Mouse (Mus musculus) MEL (cell line): ENCODE data around the gene Ap1ar. TPM values are rescaled to one million over a fixed set of nuclear protein-coding genes. Genes with fewer than 3 reads are reported as not detected.
A peak's percentile ranks its signal among the peaks of the same experiment; 100 is the strongest.

Source experiments
- DNase-seq: peaks from one replicate; pipeline ENCODE4 v3.0.0; 2011; ENCODE audit warnings: low read depth, low spot score
- H3K27ac ChIP-seq: 2 replicates; pipeline ENCODE4 v1.5.1; 2012; ENCODE audit warnings: low read depth, mild to moderate bottlenecking, control low read depth, low read length, moderate library complexity; ENCODE audit not compliant: control insufficient read depth
- H3K27me3 ChIP-seq, 2 experiments: fragments of 150-350 bp in 1 of 2; sonication (generic) in 1 of 2; 2 replicates each; pipeline ENCODE4 v1.6.1; 2012; ENCODE audit warnings: low read length in 2 of 2, mild to moderate bottlenecking in 2 of 2, improper control_type of control experiment in 1 of 2, moderate library complexity in 1 of 2; ENCODE audit not compliant: insufficient read depth in 2 of 2, control insufficient read depth in 1 of 2
- H3K36me3 ChIP-seq, 2 experiments: 2 replicates each; pipeline ENCODE4 v1.6.1; 2012 to 2014; ENCODE audit warnings: low read length in 2 of 2, improper control_type of control experiment in 1 of 2, inconsistent platforms in 1 of 2, mild to moderate bottlenecking in 1 of 2; ENCODE audit not compliant: insufficient read depth in 2 of 2, control insufficient read depth in 1 of 2
- H3K4me1 ChIP-seq, 2 experiments: fragments of 150-350 bp in 1 of 2; sonication (generic) in 1 of 2; 2 replicates each; pipeline ENCODE4 v1.6.1; 2012; ENCODE audit warnings: low read length in 2 of 2, improper control_type of control experiment in 1 of 2, mild to moderate bottlenecking in 1 of 2; ENCODE audit not compliant: insufficient read depth in 2 of 2, control insufficient read depth in 1 of 2
- H3K4me3 ChIP-seq, 2 experiments: fragments of 150-350 bp in 1 of 2; sonication (generic) in 1 of 2; 2 replicates each; pipeline ENCODE4 v1.5.1; 2012; ENCODE audit warnings: low read depth in 2 of 2, low read length in 2 of 2, mild to moderate bottlenecking in 2 of 2, moderate library complexity in 2 of 2, control low read depth in 1 of 2, improper control_type of control experiment in 1 of 2; ENCODE audit not compliant: control insufficient read depth in 1 of 2, insufficient read depth in 1 of 2
- H3K79me2 ChIP-seq: 2 replicates; pipeline ENCODE4 v1.6.1; 2012; ENCODE audit warnings: mild to moderate bottlenecking, low read length, moderate library complexity; ENCODE audit not compliant: control insufficient read depth, poor library complexity, insufficient read depth
- H3K9ac ChIP-seq: 2 replicates; pipeline ENCODE4 v1.6.1; 2012; ENCODE audit warnings: low read depth, mild to moderate bottlenecking, control low read depth, low read length, moderate library complexity; ENCODE audit not compliant: control insufficient read depth, poor library complexity, severe bottlenecking
- H3K9me3 ChIP-seq: fragments of 150-350 bp; sonication (generic); replicated peaks from 2 replicates; pipeline ENCODE4 v1.6.1; 2012; ENCODE audit warnings: mild to moderate bottlenecking, low read length, improper control_type of control experiment, moderate library complexity; ENCODE audit not compliant: insufficient read depth
- BHLHE40 ChIP-seq: IDR thresholded peaks from 2 replicates; pipeline ENCODE4 v1.6.1; 2012; ENCODE audit warnings: low read depth, mild to moderate bottlenecking, inconsistent platforms, low read length, improper control_type of control experiment, borderline replicate concordance
- CHD2 ChIP-seq: IDR thresholded peaks from 2 replicates; pipeline ENCODE4 v1.6.1; 2011; ENCODE audit warnings: low read length, improper control_type of control experiment
- E2F4 ChIP-seq: IDR thresholded peaks from 2 replicates; pipeline ENCODE4 v1.6.1; 2011; ENCODE audit warnings: low read depth, low read length, improper control_type of control experiment, borderline replicate concordance
- ELF1 ChIP-seq: IDR thresholded peaks from 2 replicates; pipeline ENCODE4 v1.6.1; 2014; ENCODE audit warnings: low read depth, mild to moderate bottlenecking, inconsistent platforms, low read length, improper control_type of control experiment, moderate library complexity
- EP300 ChIP-seq, 2 experiments: IDR thresholded peaks; 2 replicates each; pipeline ENCODE4 v1.6.1; 2011; ENCODE audit warnings: improper control_type of control experiment in 2 of 2, low read length in 2 of 2, low read depth in 1 of 2, mild to moderate bottlenecking in 1 of 2
- HCFC1 ChIP-seq: IDR thresholded peaks from 2 replicates; pipeline ENCODE4 v1.6.1; 2012; ENCODE audit warnings: low read depth, mild to moderate bottlenecking, inconsistent platforms, low read length, improper control_type of control experiment, moderate library complexity
- JUND ChIP-seq: IDR thresholded peaks from 2 replicates; pipeline ENCODE4 v1.6.1; 2011; ENCODE audit warnings: low read depth, mild to moderate bottlenecking, improper control_type of control experiment, low read length
- MAFK ChIP-seq: IDR thresholded peaks from 2 replicates; pipeline ENCODE4 v1.6.1; 2011; ENCODE audit warnings: low read depth, mild to moderate bottlenecking, low read length, improper control_type of control experiment, borderline replicate concordance
- MAX ChIP-seq: IDR thresholded peaks from 2 replicates; pipeline ENCODE4 v1.6.1; 2011; ENCODE audit warnings: low read length, improper control_type of control experiment
- MAZ ChIP-seq: IDR thresholded peaks from 2 replicates; pipeline ENCODE4 v1.6.1; 2012; ENCODE audit warnings: low read depth, mild to moderate bottlenecking, inconsistent platforms, low read length, improper control_type of control experiment
- MEF2A ChIP-seq: IDR thresholded peaks from 2 replicates; pipeline ENCODE4 v1.6.1; 2014; ENCODE audit warnings: low read depth, mild to moderate bottlenecking, inconsistent platforms, low read length, improper control_type of control experiment; ENCODE audit not compliant: poor library complexity, insufficient replicate concordance, severe bottlenecking; ENCODE audit errors: extremely low read depth
- MXI1 ChIP-seq: IDR thresholded peaks from 2 replicates; pipeline ENCODE4 v1.6.1; 2011; ENCODE audit warnings: mild to moderate bottlenecking, low read depth, low read length, improper control_type of control experiment
- MYC ChIP-seq: IDR thresholded peaks from 2 replicates; pipeline ENCODE4 v1.6.1; 2011; ENCODE audit warnings: low read depth, mild to moderate bottlenecking, low read length, improper control_type of control experiment, moderate library complexity
- NRF1 ChIP-seq: IDR thresholded peaks from 2 replicates; pipeline ENCODE4 v1.6.1; 2014; ENCODE audit warnings: low read depth, mild to moderate bottlenecking, inconsistent platforms, low read length, improper control_type of control experiment, moderate library complexity; ENCODE audit not compliant: poor library complexity, insufficient read depth, severe bottlenecking
- POLR2A ChIP-seq, 2 experiments: IDR thresholded peaks; 2 replicates each; pipeline ENCODE4 v1.6.1; 2011 to 2012; ENCODE audit warnings: low read length in 2 of 2, mild to moderate bottlenecking in 2 of 2, control low read depth in 1 of 2, improper control_type of control experiment in 1 of 2, low read depth in 1 of 2, moderate library complexity in 1 of 2; ENCODE audit not compliant: control insufficient read depth in 1 of 2, insufficient read depth in 1 of 2, poor library complexity in 1 of 2
- POLR2AphosphoS5 ChIP-seq: IDR thresholded peaks from 2 replicates; pipeline ENCODE4 v1.6.1; 2012; ENCODE audit warnings: low read depth, borderline replicate concordance, mild to moderate bottlenecking, inconsistent platforms, low read length, moderate library complexity, mixed read lengths
- RCOR1 ChIP-seq: IDR thresholded peaks from 2 replicates; pipeline ENCODE4 v1.6.1; 2012; ENCODE audit warnings: low read depth, mild to moderate bottlenecking, inconsistent platforms, low read length, improper control_type of control experiment
- SIN3A ChIP-seq: IDR thresholded peaks from 2 replicates; pipeline ENCODE4 v1.6.1; 2012; ENCODE audit warnings: low read length, improper control_type of control experiment, inconsistent platforms
- SMC3 ChIP-seq: IDR thresholded peaks from 2 replicates; pipeline ENCODE4 v1.6.1; 2011; ENCODE audit warnings: low read depth, low read length, improper control_type of control experiment
- TCF12 ChIP-seq: IDR thresholded peaks from 2 replicates; pipeline ENCODE4 v1.6.1; 2014; ENCODE audit warnings: low read depth, mild to moderate bottlenecking, inconsistent platforms, low read length, improper control_type of control experiment, moderate library complexity
- UBTF ChIP-seq: IDR thresholded peaks from 2 replicates; pipeline ENCODE4 v1.6.1; 2012; ENCODE audit warnings: low read depth, mild to moderate bottlenecking, inconsistent platforms, low read length, improper control_type of control experiment, moderate library complexity, borderline replicate concordance; ENCODE audit not compliant: insufficient read depth
- USF1 ChIP-seq: IDR thresholded peaks from 2 replicates; pipeline ENCODE4 v1.6.1; 2014; ENCODE audit warnings: low read depth, mild to moderate bottlenecking, inconsistent platforms, low read length, improper control_type of control experiment, moderate library complexity
- USF2 ChIP-seq, 2 experiments: IDR thresholded peaks; 2 replicates each; pipeline ENCODE4 v1.6.1; 2011 to 2012; ENCODE audit warnings: improper control_type of control experiment in 2 of 2, low read length in 2 of 2, borderline replicate concordance in 1 of 2, inconsistent platforms in 1 of 2, low read depth in 1 of 2, mild to moderate bottlenecking in 1 of 2; ENCODE audit not compliant: insufficient read depth in 1 of 2
- ZC3H11A ChIP-seq: IDR thresholded peaks from 2 replicates; pipeline ENCODE4 v1.6.1; 2012; ENCODE audit warnings: low read depth, mild to moderate bottlenecking, inconsistent platforms, low read length, improper control_type of control experiment
- ZKSCAN1 ChIP-seq: IDR thresholded peaks from 2 replicates; pipeline ENCODE4 v1.6.1; 2012; ENCODE audit warnings: low read depth, mild to moderate bottlenecking, inconsistent platforms, low read length, improper control_type of control experiment, moderate library complexity
- ZMIZ1 ChIP-seq: IDR thresholded peaks from 2 replicates; pipeline ENCODE4 v1.6.1; 2012; ENCODE audit warnings: low read depth, mild to moderate bottlenecking, inconsistent platforms, low read length, improper control_type of control experiment, moderate library complexity
- polyA plus RNA-seq, 2 experiments: library from polyadenylated mRNA; stranded (reverse) in 1 of 2; unstranded in 1 of 2; fragments of >175 nt in 1 of 2; fragments of >200 nt in 1 of 2; gene quantifications; 2 replicates each; pipeline versions ENCODE4 v1.2.1 to v1.2.4; 2012; ENCODE audit warnings: low replicate concordance in 2 of 2, low read depth in 1 of 2; ENCODE audit not compliant: insufficient read length in 2 of 2, insufficient read depth in 1 of 2, missing spikeins in 1 of 2
- total RNA-seq: library from RNA; depleted of rRNA; stranded (reverse); fragments of 300-350 nt; gene quantifications from 2 replicates; pipeline ENCODE4 v1.2.3, GENCODE M21; 2012

Gene Ap1ar
- total and polyA plus RNA-seq, 3 experiments: 65.0 to 107 TPM; not detected in 1

DNA sequence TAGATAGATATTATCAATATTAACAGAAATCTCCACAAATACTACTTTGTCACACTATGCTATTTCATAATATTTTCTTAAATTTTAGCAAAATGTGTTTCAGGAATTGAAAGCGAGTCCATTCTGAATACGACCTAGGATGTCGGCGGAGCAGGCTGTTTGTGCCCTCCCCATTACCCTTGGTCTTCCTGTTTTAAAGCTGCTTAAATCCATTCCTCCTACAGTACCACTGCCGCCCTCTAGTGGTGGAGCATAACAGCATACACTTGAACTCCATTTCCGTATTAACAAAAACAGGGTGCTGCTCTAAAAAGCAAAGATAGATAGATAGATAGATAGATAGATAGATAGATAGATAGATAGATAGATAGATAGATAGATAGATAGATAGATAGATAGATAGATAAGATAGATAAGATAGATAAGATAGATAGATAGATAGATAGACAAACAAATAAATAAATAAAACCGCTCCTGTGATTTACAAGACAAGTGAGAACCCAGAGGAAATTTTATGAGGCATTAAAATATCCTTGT, 74.2 kb downstream of the Ap1ar start (continued):
- no peak for TF ChIP-seq MYC
- no peak for TF ChIP-seq HCFC1
- TF ChIP-seq MAX: no peak
- TF ChIP-seq USF1: no peak
- TF ChIP-seq RCOR1: no peak

DNA sequence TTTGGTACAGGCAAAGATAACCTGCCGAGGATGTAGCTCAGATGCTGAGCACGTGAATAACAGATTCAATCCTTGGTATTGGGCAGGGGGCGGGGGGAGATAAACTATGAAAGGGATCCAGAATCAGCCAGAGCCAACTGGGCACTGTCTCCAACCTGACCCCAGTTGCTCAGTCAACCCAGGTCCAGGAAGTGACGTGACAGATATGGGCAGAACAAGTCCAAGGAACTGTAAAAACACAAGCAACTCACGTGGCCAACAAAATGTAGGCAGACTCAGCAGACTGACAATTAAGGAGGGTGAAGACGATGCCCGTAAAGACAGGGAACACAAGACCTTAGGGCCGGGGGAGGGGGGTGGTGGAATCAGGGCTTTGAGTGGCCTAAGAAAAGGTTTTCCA, 74.9 kb downstream of the Ap1ar start:
- Histone ChIP-seq H3K36me3 (peaks cover 0 to 14% of the 10 kb centered on the region in 2 experiments; a peak in 2 of 4 replicates), H3K9ac (no peak overlapping the region), H3K79me2 (no peaks in the 10 kb centered on the region), H3K27ac (no peak overlapping the region), H3K9me3 (no peaks in the 10 kb centered on the region), H3K4me1 (peaks cover 10 to 21% of the 10 kb centered on the region in 2 experiments), H3K4me3 (no peak overlapping the region), H3K27me3 (no peaks in the 10 kb centered on the region)
- DNase-seq: no peak
- no peak for TF ChIP-seq SMC3
- no peak for TF ChIP-seq SIN3A
- TF ChIP-seq MEF2A: no peak
- no peak for TF ChIP-seq POLR2A (IDR thresholded peaks at IDR 0.05; ENCODE audit: control insufficient read depth in 1 of 2, insufficient read depth in 1 of 2, low read depth in 1 of 2, low read length in 2 of 2, poor library complexity in 1 of 2)
- TF ChIP-seq JUND: no peak
- no peak for TF ChIP-seq BHLHE40

DNA sequence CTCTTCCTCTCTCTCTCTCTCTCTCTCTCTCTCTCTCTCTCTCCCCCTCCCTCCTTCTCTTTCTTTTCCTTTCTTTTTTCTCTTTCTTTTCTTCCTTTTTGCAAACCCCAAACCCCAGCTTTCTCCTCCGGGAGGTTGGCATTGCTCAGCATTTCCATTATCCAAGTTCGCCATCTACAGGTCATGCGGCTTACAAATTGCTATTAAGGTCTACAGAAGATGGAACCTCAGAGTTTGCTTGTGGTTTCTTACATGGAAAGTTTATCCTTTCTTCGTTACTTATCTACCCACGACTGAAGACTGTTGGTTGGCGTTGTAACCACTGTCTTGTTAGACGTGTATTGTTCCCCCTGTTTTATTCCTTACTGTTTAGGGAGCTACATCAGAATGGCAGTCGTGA, 78.1 kb downstream of the Ap1ar start:
- Histone ChIP-seq H3K36me3 (peaks cover 0 to 26% of the 10 kb centered on the region in 2 experiments; a peak in 2 of 4 replicates), H3K9ac (peak overlapping the region; percentile 41; the same call in 1 of the 2 replicates), H3K79me2 (no peaks in the 10 kb centered on the region), H3K4me3 (peak overlapping the region; percentile 9 to 14; a peak in 2 of 4 replicates), H3K4me1 (peaks cover 15 to 32% of the 10 kb centered on the region in 2 experiments), H3K27me3 (no peaks in the 10 kb centered on the region), H3K9me3 (no peaks in the 10 kb centered on the region), H3K27ac (peak overlapping the region; percentile 62; the same call in 1 of the 2 replicates)
- peak; percentile 80 for DNase-seq
- no peak for TF ChIP-seq POLR2A (IDR thresholded peaks at IDR 0.05; ENCODE audit: control insufficient read depth in 1 of 2, insufficient read depth in 1 of 2, low read depth in 1 of 2, low read length in 2 of 2, poor library complexity in 1 of 2)
- no peak; the same call in none of the 2 replicates for TF ChIP-seq SIN3A
- peak; percentile 84 for TF ChIP-seq RCOR1
- no peak for TF ChIP-seq USF2 (IDR thresholded peaks at IDR 0.05; ENCODE audit: borderline replicate concordance in 1 of 2, insufficient read depth in 1 of 2, low read depth in 1 of 2, low read length in 2 of 2)
- TF ChIP-seq ZKSCAN1: no peak
- TF ChIP-seq ZC3H11A: peak; percentile 56
- no peak for TF ChIP-seq CHD2
- TF ChIP-seq EP300 (IDR thresholded peaks at IDR 0.05; ENCODE audit: low read depth in 1 of 2, low read length in 2 of 2): peak; percentile 80 to 89
- TF ChIP-seq MAFK: 0 out of 2 replicates have a peak, but pooled peaks have one; percentile 55
- no peak for TF ChIP-seq POLR2AphosphoS5
- no peak for TF ChIP-seq ELF1
- no peak for TF ChIP-seq NRF1
- TF ChIP-seq ZMIZ1: 0 out of 2 replicates have a peak, but pooled peaks have one; percentile 26
- no peak for TF ChIP-seq UBTF
- peak; percentile 65 for TF ChIP-seq MXI1
- peak; percentile 64 for TF ChIP-seq TCF12
- TF ChIP-seq HCFC1: 0 out of 2 replicates have a peak, but pooled peaks have one; percentile 29
- peak; percentile 65; the same call in 1 of the 2 replicates for TF ChIP-seq MEF2A
- TF ChIP-seq E2F4: no peak
- TF ChIP-seq MAX: no peak
- no peak for TF ChIP-seq MAZ
